Mouse (Mus musculus) thymus, adult 2 months (tissue): ENCODE results near the gene Bid.

ENCODE experiments used
- CTCF ChIP-seq: fragments of 200-500 bp; IDR thresholded peaks from 2 replicates; pipeline ENCODE4 v1.5.1; 2012; ENCODE audit warnings: mild to moderate bottlenecking, control low read depth, low read length, moderate library complexity, borderline replicate concordance; ENCODE audit not compliant: control insufficient read depth, poor library complexity, insufficient read depth; ENCODE audit errors: extremely low read depth
- POLR2A ChIP-seq: fragments of 200-500 bp; IDR thresholded peaks from 2 replicates; pipeline ENCODE4 v1.6.1; 2012; ENCODE audit warnings: mild to moderate bottlenecking, low read length, control low read depth, moderate library complexity; ENCODE audit not compliant: control insufficient read depth, poor library complexity, insufficient read depth; ENCODE audit errors: extremely low read depth

DNA sequence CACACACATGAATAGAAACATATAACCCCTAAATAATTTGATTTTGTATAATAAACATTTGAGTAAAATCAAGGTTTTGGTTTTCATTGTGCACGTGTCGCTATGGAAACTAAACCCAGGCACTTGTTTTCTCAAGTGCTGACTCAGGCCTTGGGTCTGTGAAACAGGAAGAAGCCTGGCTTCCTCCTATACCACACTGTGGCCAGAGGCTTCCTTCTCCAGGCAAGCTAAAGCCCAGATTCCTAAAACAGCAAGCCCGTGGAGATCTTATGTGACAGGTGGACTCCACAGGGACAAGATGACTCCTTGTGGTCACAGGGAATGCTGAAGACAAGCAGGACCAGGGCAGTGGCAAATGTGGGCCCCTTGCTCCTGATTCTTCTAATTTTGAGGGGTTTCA lies 38.6 kb upstream of the Bid start:
- TF ChIP-seq CTCF (no peak), POLR2A (no peak)
